Mouse (Mus musculus) forebrain, embryonic 12.5 days (tissue): ENCODE measurements at regions not wholly inside any gene's neighbourhood (a gene's known extent, or its start where the extent isn't known, plus 50 kb on each side); places are given as distances from the start of the nearest gene placed in this dataset.
A peak's percentile ranks its signal among the peaks of the same experiment; 100 is the strongest.

Source experiments
- ATAC-seq: fragments of 200-750 bp; cut with Nextera tagmentation; 2 replicates; pipeline ENCODE4 v1.8.0; 2017; ENCODE audit warnings: moderate TSS enrichment; ENCODE audit not compliant: low FRiP score
- H3K27ac ChIP-seq: fragments of 300-500 bp; sonication (generic); 2 replicates; pipeline ENCODE4 v1.5.1; 2016; ENCODE audit warnings: mild to moderate bottlenecking
- H3K27me3 ChIP-seq: fragments of 300-500 bp; sonication (generic); 2 replicates; pipeline ENCODE4 v1.6.1; 2016; ENCODE audit warnings: mild to moderate bottlenecking
- H3K36me3 ChIP-seq: fragments of 300-500 bp; sonication (generic); replicated peaks from 2 replicates; pipeline ENCODE4 v1.6.1; 2016; ENCODE audit warnings: mild to moderate bottlenecking
- H3K4me1 ChIP-seq: fragments of 300-500 bp; sonication (generic); 2 replicates; pipeline ENCODE4 v1.6.1; 2016
- H3K4me2 ChIP-seq: fragments of 300-500 bp; sonication (generic); 2 replicates; pipeline ENCODE4 v1.6.1; 2016; ENCODE audit warnings: mild to moderate bottlenecking, moderate library complexity
- H3K4me3 ChIP-seq: fragments of 300-500 bp; sonication (generic); replicated peaks from 2 replicates; pipeline ENCODE4 v1.5.1; 2016; ENCODE audit warnings: mild to moderate bottlenecking
- H3K9ac ChIP-seq: fragments of 300-500 bp; sonication (generic); 2 replicates; pipeline ENCODE4 v1.6.1; 2016; ENCODE audit warnings: mild to moderate bottlenecking
- H3K9me3 ChIP-seq: fragments of 300-500 bp; sonication (generic); 2 replicates; pipeline ENCODE4 v1.6.1; 2016
- WGBS: fragments of 180-500 bp; shearing (Covaris S2); methylation state at CpG from one replicate; pipeline ENCODE4 v1.1.7; 2016; 5-methylcytosine and 5-hydroxymethylcytosine counted together

- Histone ChIP-seq H3K9ac (no peak overlapping the region), H3K9me3 (peaks cover 9% of the 10 kb centered on the region), H3K4me1 (no peaks in the 10 kb centered on the region; the same call in 1 of the 2 replicates), H3K36me3 (no peaks in the 10 kb centered on the region), H3K27me3 (no peaks in the 10 kb centered on the region), H3K27ac (no peak overlapping the region), H3K4me3 (no peak overlapping the region), H3K4me2 (no peak overlapping the region)
- WGBS, result 39% methylated on average over 4 of the region's 4 CpGs
- ATAC-seq, result no peak
Observed at GRCm38 (mm10) chr17:48616205-48616604, 161.5 kb downstream of the Unc5cl start.

- Histone ChIP-seq H3K4me1 (no peaks in the 10 kb centered on the region; the same call in 1 of the 2 replicates), H3K27ac (no peak overlapping the region), H3K9ac (no peak overlapping the region), H3K4me2 (no peak overlapping the region), H3K9me3 (no peaks in the 10 kb centered on the region), H3K4me3 (no peak overlapping the region), H3K27me3 (no peaks in the 10 kb centered on the region), H3K36me3 (no peaks in the 10 kb centered on the region)
- no peak for ATAC-seq
- WGBS, result 73% methylated on average over 2 of the region's 2 CpGs
Observed at GRCm38 (mm10) chr17:48620896-48621295, 166.2 kb downstream of the Unc5cl start.

- Histone ChIP-seq H3K27me3 (no peaks in the 10 kb centered on the region), H3K4me2 (no peak overlapping the region), H3K27ac (no peak overlapping the region), H3K4me1 (no peaks in the 10 kb centered on the region), H3K9ac (no peak overlapping the region), H3K9me3 (no peaks in the 10 kb centered on the region), H3K36me3 (no peaks in the 10 kb centered on the region), H3K4me3 (no peak overlapping the region)
- 93% methylated on average over 11 of the region's 11 CpGs for WGBS
- ATAC-seq, result no peak
Observed at GRCm38 (mm10) chr17:48621676-48622075, 167.0 kb downstream of the Unc5cl start.

- ATAC-seq, result no peak
- H3K9me3 ChIP-seq, result no peaks in the 10 kb centered on the region
- no peaks in the 10 kb centered on the region for H3K36me3 ChIP-seq
- H3K9ac ChIP-seq, result no peak overlapping the region
- no peaks in the 10 kb centered on the region for H3K4me1 ChIP-seq
- WGBS, result 91% methylated on average over 14 of the region's 14 CpGs
- no peak overlapping the region for H3K4me3 ChIP-seq
- H3K4me2 ChIP-seq, result no peak overlapping the region
- H3K27me3 ChIP-seq, result no peaks in the 10 kb centered on the region
- H3K27ac ChIP-seq, result no peak overlapping the region
Observed at GRCm38 (mm10) chr17:48624937-48625336, 170.2 kb downstream of the Unc5cl start.

GRCm38 (mm10) chr17:48625971-48626370 lies 171.3 kb downstream of the Unc5cl start:
- 95% methylated on average over 6 of the region's 6 CpGs for WGBS
- no peak overlapping the region for H3K9ac ChIP-seq
- no peak for ATAC-seq

GRCm38 (mm10) chr17:48639611-48640010 lies 184.9 kb downstream of the Unc5cl start:
- no peaks in the 10 kb centered on the region for H3K27me3 ChIP-seq
- no peak overlapping the region for H3K4me3 ChIP-seq
- no peak for ATAC-seq
- no peak overlapping the region for H3K27ac ChIP-seq
- no peak overlapping the region for H3K9ac ChIP-seq
- 91% methylated on average over 12 of the region's 12 CpGs for WGBS
- 0 out of 2 replicates have a peak, but pooled peaks cover 3% of the 10 kb centered on the region for H3K4me1 ChIP-seq
- no peaks in the 10 kb centered on the region for H3K9me3 ChIP-seq
- no peak overlapping the region for H3K4me2 ChIP-seq
- H3K36me3 ChIP-seq, result no peaks in the 10 kb centered on the region

More at GRCm38 (mm10) chr17:48625971-48626370, 171.3 kb downstream of the Unc5cl start:
- Histone ChIP-seq H3K27me3 (no peaks in the 10 kb centered on the region), H3K9me3 (no peaks in the 10 kb centered on the region), H3K4me1 (no peaks in the 10 kb centered on the region), H3K4me2 (no peak overlapping the region), H3K36me3 (no peaks in the 10 kb centered on the region), H3K27ac (no peak overlapping the region), H3K4me3 (no peak overlapping the region)

- WGBS, result 45% methylated on average over 5 of the region's 5 CpGs
- no peaks in the 10 kb centered on the region for H3K9me3 ChIP-seq
- H3K9ac ChIP-seq, result no peak overlapping the region
- H3K4me2 ChIP-seq, result no peak overlapping the region
- no peaks in the 10 kb centered on the region for H3K36me3 ChIP-seq
- H3K4me1 ChIP-seq, result peaks cover 7% of the 10 kb centered on the region; the same call in 1 of the 2 replicates
- no peak overlapping the region for H3K27ac ChIP-seq
- no peak for ATAC-seq
- no peak overlapping the region for H3K4me3 ChIP-seq
- no peaks in the 10 kb centered on the region for H3K27me3 ChIP-seq
Observed at GRCm38 (mm10) chr17:48643533-48644019, 188.9 kb downstream of the Unc5cl start.

GRCm38 (mm10) chr17:48645056-48645455 lies 190.4 kb downstream of the Unc5cl start:
- Histone ChIP-seq H3K27ac (no peak overlapping the region), H3K9me3 (no peaks in the 10 kb centered on the region), H3K4me1 (peaks cover 3% of the 10 kb centered on the region; the same call in 1 of the 2 replicates), H3K27me3 (no peaks in the 10 kb centered on the region), H3K4me3 (no peak overlapping the region), H3K9ac (no peak overlapping the region), H3K36me3 (no peaks in the 10 kb centered on the region), H3K4me2 (no peak overlapping the region)
- 91% methylated on average over 1 of the region's 1 CpGs for WGBS
- no peak for ATAC-seq

- Histone ChIP-seq H3K9me3 (no peaks in the 10 kb centered on the region), H3K36me3 (no peaks in the 10 kb centered on the region), H3K27me3 (no peaks in the 10 kb centered on the region), H3K4me3 (no peak overlapping the region), H3K9ac (no peak overlapping the region), H3K4me1 (peaks cover 3% of the 10 kb centered on the region; the same call in 1 of the 2 replicates), H3K27ac (no peak overlapping the region), H3K4me2 (peak overlapping the region; percentile 10; the same call in 1 of the 2 replicates)
- ATAC-seq, result no peak
- WGBS, result 75% methylated on average over 11 of the region's 11 CpGs
Observed at GRCm38 (mm10) chr17:48646626-48647195, 192.0 kb downstream of the Unc5cl start.

- Histone ChIP-seq H3K9ac (no peak overlapping the region), H3K9me3 (no peaks in the 10 kb centered on the region), H3K36me3 (no peaks in the 10 kb centered on the region), H3K4me3 (no peak overlapping the region), H3K27ac (no peak overlapping the region), H3K4me1 (peaks cover 3% of the 10 kb centered on the region; the same call in 1 of the 2 replicates), H3K27me3 (no peaks in the 10 kb centered on the region), H3K4me2 (peak overlapping the region; percentile 8; the same call in 1 of the 2 replicates)
- WGBS, result 52% methylated on average over 14 of the region's 14 CpGs
- no peak for ATAC-seq
Observed at GRCm38 (mm10) chr17:48647431-48647830, 192.7 kb downstream of the Unc5cl start.

GRCm38 (mm10) chr17:48650556-48650955 lies 195.9 kb downstream of the Unc5cl start:
- no peaks in the 10 kb centered on the region for H3K36me3 ChIP-seq
- peaks cover 3% of the 10 kb centered on the region; the same call in 1 of the 2 replicates for H3K4me1 ChIP-seq
- 90% methylated on average over 13 of the region's 13 CpGs for WGBS
- H3K4me3 ChIP-seq, result no peak overlapping the region
- no peak overlapping the region for H3K27ac ChIP-seq
- no peak overlapping the region for H3K9ac ChIP-seq
- no peak overlapping the region for H3K4me2 ChIP-seq
- ATAC-seq, result no peak
- no peaks in the 10 kb centered on the region for H3K9me3 ChIP-seq
- no peaks in the 10 kb centered on the region for H3K27me3 ChIP-seq

- 84% methylated on average over 3 of the region's 3 CpGs for WGBS
- no peak overlapping the region for H3K4me3 ChIP-seq
- H3K4me2 ChIP-seq, result no peak overlapping the region
- H3K9ac ChIP-seq, result no peak overlapping the region
- H3K4me1 ChIP-seq, result no peaks in the 10 kb centered on the region
- no peaks in the 10 kb centered on the region for H3K27me3 ChIP-seq
- no peak for ATAC-seq
- H3K36me3 ChIP-seq, result no peaks in the 10 kb centered on the region
- 0 out of 2 replicates have a peak, but pooled peaks cover 4% of the 10 kb centered on the region for H3K9me3 ChIP-seq
- no peak overlapping the region for H3K27ac ChIP-seq
Observed at GRCm38 (mm10) chr17:48672749-48673148, 218.0 kb downstream of the Unc5cl start.

- no peak for ATAC-seq
- Histone ChIP-seq H3K4me1 (no peaks in the 10 kb centered on the region), H3K36me3 (no peaks in the 10 kb centered on the region), H3K9ac (no peak overlapping the region), H3K4me2 (no peak overlapping the region), H3K27ac (peak overlapping the region; percentile 25; the same call in 1 of the 2 replicates), H3K27me3 (no peaks in the 10 kb centered on the region), H3K9me3 (no peaks in the 10 kb centered on the region), H3K4me3 (no peak overlapping the region)
- 56% methylated on average over 12 of the region's 12 CpGs for WGBS
Observed at GRCm38 (mm10) chr17:48678216-48678832, 223.6 kb downstream of the Unc5cl start.
